Mouse (Mus musculus): ENCODE results near the gene Sipa1l2.

DNA sequence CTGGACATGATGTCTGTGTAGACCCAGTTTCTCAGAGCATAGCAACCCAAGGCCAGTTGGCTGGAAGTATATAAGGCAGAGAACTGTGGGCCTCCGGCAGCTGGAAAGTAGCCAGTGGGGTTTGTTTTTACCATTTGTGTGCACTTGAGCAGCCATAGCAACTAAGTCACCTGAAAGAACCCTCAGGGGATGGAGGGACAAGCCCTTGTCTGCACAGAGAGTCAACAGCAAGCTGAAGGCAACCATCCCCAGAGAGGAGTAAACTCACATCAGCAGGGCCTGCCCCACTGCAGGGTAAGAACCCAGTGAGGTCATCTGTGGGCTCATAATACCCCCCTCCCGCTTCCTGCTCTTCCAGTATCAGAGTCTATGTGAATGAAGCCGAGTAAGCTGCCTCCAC is 14.7 kb upstream of the Sipa1l2 start:
- TF ChIP-seq POLR2A (IDR thresholded peaks at IDR 0.05; ENCODE audit: insufficient read depth, low read depth, low read length) (no peak), CTCF (IDR thresholded peaks at IDR 0.05; ENCODE audit: insufficient read depth, low read depth, low read length) (no peak)

Measured in olfactory bulb, adult 2 months (tissue).